Mouse (Mus musculus): ENCODE results near the gene Clcnka. TPM values are rescaled to one million over a fixed set of nuclear protein-coding genes. Genes with fewer than 3 reads are reported as not detected.

The Clcnka gene
- polyA plus RNA-seq (2015; fragmentation: Nextera tagmentation; extraction: Ambion mirVana): 0.52 and 0.65 TPM in 2 replicates

- Histone ChIP-seq H3K9ac (no peak within 1 kb of the TSS), H3K36me3 (no peaks in the 10 kb centered on the region)
- no peak for ATAC-seq (ENCODE audit: low FRiP score, low read depth)
Observed at GRCm38 (mm10) chr4:141398545-141398944, at the start of gene Clcnka. Gene Clcnka, minus strand, starts transcription at chr4:141398724.

GRCm38 (mm10) chr4:141446211-141446610, 47.7 kb upstream of the Clcnka start:
- Histone ChIP-seq H3K36me3 (peaks cover 32% of the 10 kb centered on the region), H3K4me2 (peak overlapping the region; percentile 59; the same call in 1 of the 2 replicates), H3K27me3 (no peaks in the 10 kb centered on the region), H3K27ac (replicated peaks) (no peak overlapping the region), H3K9me3 (no peaks in the 10 kb centered on the region), H3K9ac (no peak overlapping the region), H3K4me1 (replicated peaks) (peaks cover 24% of the 10 kb centered on the region), H3K4me3 (0 out of 2 replicates have a peak overlapping the region, but pooled peaks have one; percentile 0)
- ATAC-seq (ENCODE audit: low FRiP score, low read depth): no peak
- WGBS: 70% methylated on average over 7 of the region's 7 CpGs

More at GRCm38 (mm10) chr4:141398545-141398944, at the start of gene Clcnka:
- H3K27me3 ChIP-seq: 0 out of 2 replicates have a peak, but pooled peaks cover 6% of the 10 kb centered on the region
- no peak within 1 kb of the TSS for H3K4me2 ChIP-seq
- no peaks in the 10 kb centered on the region for H3K4me1 ChIP-seq (replicated peaks)
- no peak within 1 kb of the TSS for H3K27ac ChIP-seq (replicated peaks)
- H3K9me3 ChIP-seq: no peaks in the 10 kb centered on the region
- 74% methylated on average over 12 of the region's 12 CpGs for WGBS
- no peak within 1 kb of the TSS for H3K4me3 ChIP-seq

- H3K27me3 ChIP-seq: no peaks in the 10 kb centered on the region
- H3K9ac ChIP-seq: peak overlapping the region; percentile 93
- H3K4me3 ChIP-seq: peak overlapping the region; percentile 98
- H3K36me3 ChIP-seq: peaks cover 31% of the 10 kb centered on the region
- 0 out of 2 replicates have a peak overlapping the region, but pooled peaks have one; percentile 86 for H3K27ac ChIP-seq (replicated peaks)
- no peak; the same call in 1 of the 2 replicates for ATAC-seq (ENCODE audit: low FRiP score, low read depth)
- H3K4me1 ChIP-seq (replicated peaks): peaks cover 24% of the 10 kb centered on the region
- WGBS: 18% methylated on average over 14 of the region's 14 CpGs
- peak overlapping the region; percentile 59 for H3K4me2 ChIP-seq
- no peaks in the 10 kb centered on the region for H3K9me3 ChIP-seq
Observed at GRCm38 (mm10) chr4:141445328-141445720, 46.8 kb upstream of the Clcnka start.

- H3K9me3 ChIP-seq: no peaks in the 10 kb centered on the region
- peaks cover 28% of the 10 kb centered on the region for H3K36me3 ChIP-seq
- peak within 1 kb of the TSS; percentile 59 for H3K4me2 ChIP-seq
- peak within 1 kb of the TSS; percentile 98 for H3K4me3 ChIP-seq
- peak within 1 kb of the TSS; percentile 86 for H3K27ac ChIP-seq (replicated peaks)
- H3K4me1 ChIP-seq (replicated peaks): peaks cover 24% of the 10 kb centered on the region
- under 1% methylated on average over 67 of the region's 102 CpGs for WGBS
- H3K9ac ChIP-seq: peak within 1 kb of the TSS; percentile 93
- H3K27me3 ChIP-seq: no peaks in the 10 kb centered on the region
- peak; percentile 91 for ATAC-seq (ENCODE audit: low FRiP score, low read depth)
Observed at GRCm38 (mm10) chr4:141444451-141445327, 46.2 kb upstream of the Clcnka start, which contains the start of gene Zbtb17. Gene Zbtb17, plus strand, starts transcription at chr4:141444654.

- 50% methylated on average over 11 of the region's 11 CpGs for WGBS
- H3K4me2 ChIP-seq: peak overlapping the region; percentile 59
- H3K36me3 ChIP-seq: peaks cover 19% of the 10 kb centered on the region
- H3K4me3 ChIP-seq: peak overlapping the region; percentile 98
- peak overlapping the region; percentile 93 for H3K9ac ChIP-seq
- no peaks in the 10 kb centered on the region for H3K27me3 ChIP-seq
- H3K27ac ChIP-seq (replicated peaks): 0 out of 2 replicates have a peak overlapping the region, but pooled peaks have one; percentile 40
- ATAC-seq (ENCODE audit: low FRiP score, low read depth): no peak
- peaks cover 24% of the 10 kb centered on the region for H3K4me1 ChIP-seq (replicated peaks)
- no peaks in the 10 kb centered on the region for H3K9me3 ChIP-seq
Observed at GRCm38 (mm10) chr4:141443641-141444429, 45.3 kb upstream of the Clcnka start.

GRCm38 (mm10) chr4:141440877-141441276, 42.4 kb upstream of the Clcnka start:
- H3K36me3 ChIP-seq: no peaks in the 10 kb centered on the region
- no peak overlapping the region for H3K27ac ChIP-seq (replicated peaks)
- H3K4me2 ChIP-seq: no peak overlapping the region
- H3K4me1 ChIP-seq (replicated peaks): peaks cover 15% of the 10 kb centered on the region
- no peak for ATAC-seq (ENCODE audit: low FRiP score, low read depth)
- no peak overlapping the region for H3K9ac ChIP-seq
- no peaks in the 10 kb centered on the region for H3K27me3 ChIP-seq
- H3K9me3 ChIP-seq: no peaks in the 10 kb centered on the region
- H3K4me3 ChIP-seq: no peak overlapping the region

- Histone ChIP-seq H3K9me3 (no peaks in the 10 kb centered on the region), H3K27ac (replicated peaks) (no peak overlapping the region), H3K36me3 (no peaks in the 10 kb centered on the region), H3K4me2 (no peak overlapping the region), H3K4me3 (no peak overlapping the region), H3K4me1 (replicated peaks) (peaks cover 7% of the 10 kb centered on the region), H3K27me3 (no peaks in the 10 kb centered on the region), H3K9ac (no peak overlapping the region)
- ATAC-seq (ENCODE audit: low FRiP score, low read depth): no peak
- WGBS: 87% methylated on average over 12 of the region's 12 CpGs
Observed at GRCm38 (mm10) chr4:141439083-141439803, 40.7 kb upstream of the Clcnka start.

- no peak for ATAC-seq (ENCODE audit: low FRiP score, low read depth)
- WGBS: 92% methylated on average over 1 of the region's 1 CpGs
- H3K9ac ChIP-seq: no peak within 1 kb of the TSS
Observed at GRCm38 (mm10) chr4:141435974-141436373, 37.5 kb upstream of the Clcnka start, which contains the start of gene Srarp. Gene Srarp, minus strand, starts transcription at chr4:141436105.

GRCm38 (mm10) chr4:141433191-141433590, 34.7 kb upstream of the Clcnka start:
- Histone ChIP-seq H3K4me1 (replicated peaks) (no peaks in the 10 kb centered on the region), H3K27ac (replicated peaks) (no peak overlapping the region), H3K9me3 (no peaks in the 10 kb centered on the region), H3K4me3 (no peak overlapping the region), H3K36me3 (no peaks in the 10 kb centered on the region), H3K9ac (no peak overlapping the region), H3K27me3 (no peaks in the 10 kb centered on the region), H3K4me2 (no peak overlapping the region)
- ATAC-seq (ENCODE audit: low FRiP score, low read depth): no peak
- WGBS: 85% methylated on average over 18 of the region's 18 CpGs

More at GRCm38 (mm10) chr4:141435974-141436373, 37.5 kb upstream of the Clcnka start, which contains the start of gene Srarp:
- Histone ChIP-seq H3K27ac (replicated peaks) (no peak within 1 kb of the TSS), H3K4me2 (no peak within 1 kb of the TSS), H3K4me1 (replicated peaks) (no peaks in the 10 kb centered on the region), H3K9me3 (no peaks in the 10 kb centered on the region), H3K27me3 (no peaks in the 10 kb centered on the region), H3K4me3 (no peak within 1 kb of the TSS), H3K36me3 (no peaks in the 10 kb centered on the region)

GRCm38 (mm10) chr4:141432666-141433065, 34.1 kb upstream of the Clcnka start:
- H3K4me2 ChIP-seq: no peak overlapping the region
- no peak for ATAC-seq (ENCODE audit: low FRiP score, low read depth)
- no peak overlapping the region for H3K27ac ChIP-seq (replicated peaks)
- no peaks in the 10 kb centered on the region for H3K36me3 ChIP-seq
- H3K9ac ChIP-seq: no peak overlapping the region
- H3K27me3 ChIP-seq: no peaks in the 10 kb centered on the region
- H3K4me3 ChIP-seq: no peak overlapping the region
- WGBS: 58% methylated on average over 14 of the region's 14 CpGs
- H3K9me3 ChIP-seq: no peaks in the 10 kb centered on the region
- no peaks in the 10 kb centered on the region for H3K4me1 ChIP-seq (replicated peaks)

- no peaks in the 10 kb centered on the region for H3K36me3 ChIP-seq
- 46% methylated on average over 9 of the region's 9 CpGs for WGBS
Observed at GRCm38 (mm10) chr4:141430997-141431396, 32.5 kb upstream of the Clcnka start.

More at GRCm38 (mm10) chr4:141430997-141431396, 32.5 kb upstream of the Clcnka start:
- no peak overlapping the region for H3K4me2 ChIP-seq
- no peak overlapping the region for H3K27ac ChIP-seq (replicated peaks)
- no peaks in the 10 kb centered on the region for H3K27me3 ChIP-seq
- ATAC-seq (ENCODE audit: low FRiP score, low read depth): no peak
- H3K4me1 ChIP-seq (replicated peaks): peaks cover under 1% of the 10 kb centered on the region; the same call in 1 of the 2 replicates
- no peak overlapping the region for H3K9ac ChIP-seq
- H3K4me3 ChIP-seq: no peak overlapping the region
- no peaks in the 10 kb centered on the region for H3K9me3 ChIP-seq

Measured in hindbrain, embryonic 15.5 days (tissue).